Mouse (Mus musculus) heart, postnatal 0 days (tissue): Measurements from ENCODE around the gene Rbm8a.

Experiments
- CTCF ChIP-seq: IDR thresholded peaks from 2 replicates; pipeline ENCODE4 v1.5.1; 2016; ENCODE audit warnings: antibody characterized with exemption, control low read depth, low read depth
- EP300 ChIP-seq: IDR thresholded peaks from 2 replicates; pipeline ENCODE4 v1.6.1; 2016; ENCODE audit warnings: antibody characterized with exemption, low read depth

- peak; percentile 42 for TF ChIP-seq CTCF
- no peak for TF ChIP-seq EP300
These were observed 37.6 kb downstream of the Rbm8a start for GRCm38 (mm10) chr3:96667316-96667715.
